Mouse (Mus musculus): ENCODE results near the gene Rbm14. TPM values are rescaled to one million over a fixed set of nuclear protein-coding genes. Genes with fewer than 3 reads are reported as not detected.
"Not testable (repeated sequence)": the region's sequence is repeated elsewhere in the genome, so short reads cannot be mapped to it uniquely, and the experiment has no call there.

Gene Rbm14
- polyA plus RNA-seq, 1 experiment from 2014 or later = 63.5 TPM

- Histone ChIP-seq H3K27me3 (replicated peaks) (no peaks in the 10 kb centered on the region), H3K4me2 (no peak overlapping the region), H3K4me1 (peaks cover 13% of the 10 kb centered on the region; the same call in 1 of the 2 replicates), H3K4me3 (no peak overlapping the region), H3K9me3 (replicated peaks) (no peaks in the 10 kb centered on the region), H3K36me3 (peaks cover 98% of the 10 kb centered on the region), H3K27ac (no peak overlapping the region), H3K9ac (no peak overlapping the region)
- no peak for ATAC-seq
- WGBS (ENCODE audit: insufficient replicate concordance) = 91% methylated on average over 2 of the region's 2 CpGs
Measured at GRCm38 (mm10) chr19:4782891-4783290, 28.5 kb downstream of the Rbm14 start.

GRCm38 (mm10) chr19:4772785-4773184 is 38.6 kb downstream of the Rbm14 start:
- H3K36me3 ChIP-seq = peaks cover 98% of the 10 kb centered on the region
- no peak for ATAC-seq
- H3K27ac ChIP-seq = no peak overlapping the region
- H3K4me2 ChIP-seq = no peak overlapping the region
- no peak overlapping the region for H3K9ac ChIP-seq
- H3K9me3 ChIP-seq (replicated peaks) = no peaks in the 10 kb centered on the region
- no peak overlapping the region for H3K4me3 ChIP-seq
- no peaks in the 10 kb centered on the region for H3K4me1 ChIP-seq
- H3K27me3 ChIP-seq (replicated peaks) = no peaks in the 10 kb centered on the region
- 84% methylated on average over 3 of the region's 3 CpGs for WGBS (ENCODE audit: insufficient replicate concordance)

- WGBS (ENCODE audit: insufficient replicate concordance) = 75% methylated on average over 12 of the region's 12 CpGs
- no peak for ATAC-seq
- H3K36me3 ChIP-seq = peaks cover 98% of the 10 kb centered on the region
Measured at GRCm38 (mm10) chr19:4767507-4768148, 43.8 kb downstream of the Rbm14 start.

GRCm38 (mm10) chr19:4762876-4763275 is 48.6 kb downstream of the Rbm14 start:
- 62% methylated on average over 1 of the region's 1 CpGs for WGBS (ENCODE audit: insufficient replicate concordance)
- Histone ChIP-seq H3K27ac (no peak overlapping the region), H3K9me3 (replicated peaks) (no peaks in the 10 kb centered on the region), H3K4me1 (peaks cover 2% of the 10 kb centered on the region), H3K4me3 (no peak overlapping the region), H3K9ac (no peak overlapping the region), H3K4me2 (no peak overlapping the region), H3K27me3 (replicated peaks) (no peaks in the 10 kb centered on the region), H3K36me3 (peaks cover 87% of the 10 kb centered on the region)
- ATAC-seq = no peak

More at GRCm38 (mm10) chr19:4767507-4768148, 43.8 kb downstream of the Rbm14 start:
- Histone ChIP-seq H3K4me1 (no peaks in the 10 kb centered on the region), H3K9ac (no peak overlapping the region), H3K27me3 (replicated peaks) (no peaks in the 10 kb centered on the region), H3K27ac (no peak overlapping the region), H3K4me3 (no peak overlapping the region), H3K9me3 (replicated peaks) (no peaks in the 10 kb centered on the region), H3K4me2 (no peak overlapping the region)

- not testable (repeated sequence) for H3K4me2 ChIP-seq
- 84% methylated on average over 8 of the region's 8 CpGs for WGBS (ENCODE audit: insufficient replicate concordance)
Measured at GRCm38 (mm10) chr19:4760544-4760943, 50.9 kb downstream of the Rbm14 start.

GRCm38 (mm10) chr19:4756921-4757320 is 54.5 kb downstream of the Rbm14 start:
- Histone ChIP-seq H3K9ac (peak overlapping the region; percentile 76), H3K27me3 (replicated peaks) (no peaks in the 10 kb centered on the region), H3K36me3 (peaks cover 33% of the 10 kb centered on the region), H3K4me3 (peak overlapping the region; percentile 73), H3K4me1 (peaks cover 17% of the 10 kb centered on the region), H3K9me3 (replicated peaks) (no peaks in the 10 kb centered on the region), H3K27ac (peak overlapping the region; percentile 84), H3K4me2 (peak overlapping the region; percentile 84)
- no peak for ATAC-seq
- 13% methylated on average over 9 of the region's 9 CpGs for WGBS (ENCODE audit: insufficient replicate concordance)

More at GRCm38 (mm10) chr19:4760544-4760943, 50.9 kb downstream of the Rbm14 start:
- peaks cover 69% of the 10 kb centered on the region for H3K36me3 ChIP-seq
- H3K4me3 ChIP-seq; ATAC-seq; H3K9me3 ChIP-seq (replicated peaks); H3K27me3 ChIP-seq (replicated peaks); H3K9ac ChIP-seq; H3K27ac ChIP-seq: not testable (repeated sequence)
- peaks cover 15% of the 10 kb centered on the region for H3K4me1 ChIP-seq

GRCm38 (mm10) chr19:4756193-4756911 is 55.1 kb downstream of the Rbm14 start, which contains the start of gene Rbm4b:
TSS of gene Rbm4b (plus strand) at chr19:4756497.
- Histone ChIP-seq H3K9me3 (replicated peaks) (no peaks in the 10 kb centered on the region), H3K4me2 (peak within 1 kb of the TSS; percentile 84), H3K27ac (peak within 1 kb of the TSS; percentile 84), H3K36me3 (peaks cover 27% of the 10 kb centered on the region), H3K4me3 (peak within 1 kb of the TSS; percentile 73), H3K27me3 (replicated peaks) (no peaks in the 10 kb centered on the region), H3K4me1 (peaks cover 17% of the 10 kb centered on the region), H3K9ac (peak within 1 kb of the TSS; percentile 76)
- WGBS (ENCODE audit: insufficient replicate concordance) = 0% methylated on average over 65 of the region's 65 CpGs
- ATAC-seq = peak; percentile 94

GRCm38 (mm10) chr19:4755565-4756192 is 55.8 kb downstream of the Rbm14 start:
- no peaks in the 10 kb centered on the region for H3K27me3 ChIP-seq (replicated peaks)
- H3K9me3 ChIP-seq (replicated peaks) = no peaks in the 10 kb centered on the region
- peaks cover 17% of the 10 kb centered on the region for H3K4me1 ChIP-seq
- ATAC-seq = peak; percentile 71
- H3K36me3 ChIP-seq = peaks cover 20% of the 10 kb centered on the region
- H3K4me3 ChIP-seq = peak overlapping the region; percentile 73
- H3K27ac ChIP-seq = peak overlapping the region; percentile 84
- WGBS (ENCODE audit: insufficient replicate concordance) = 1% methylated on average over 10 of the region's 10 CpGs
- peak overlapping the region; percentile 76 for H3K9ac ChIP-seq
- peak overlapping the region; percentile 84 for H3K4me2 ChIP-seq

Other genes starting within 250 kb of the Rbm14 start
- 2.6 and 2.7 TPM in 2 replicates for gene Lrfn4, start 196.0 kb downstream of the Rbm14 start, polyA plus RNA-seq (2016; fragmentation: Nextera tagmentation; extraction: Ambion mirVana)
- gene Rce1, start 186.0 kb downstream of the Rbm14 start, polyA plus RNA-seq (2016; fragmentation: Nextera tagmentation; extraction: Ambion mirVana) = 35.9 and 39.3 TPM in 2 replicates
- 0.43 and 1.1 TPM in 2 replicates for gene Gm960, start 113.0 kb downstream of the Rbm14 start, polyA plus RNA-seq (2016; fragmentation: Nextera tagmentation; extraction: Ambion mirVana)
- 0.14 and 0.30 TPM in 2 replicates for gene Sptbn2, start 100.5 kb downstream of the Rbm14 start, polyA plus RNA-seq (2016; fragmentation: Nextera tagmentation; extraction: Ambion mirVana)
- gene Rbm4b, start 55.1 kb downstream of the Rbm14 start, polyA plus RNA-seq (2016; fragmentation: Nextera tagmentation; extraction: Ambion mirVana) = 22.7 and 24.0 TPM in 2 replicates
- 30.7 and 32.6 TPM in 2 replicates for gene Rbm4, start 17.7 kb downstream of the Rbm14 start, polyA plus RNA-seq (2016; fragmentation: Nextera tagmentation; extraction: Ambion mirVana)
- 18.1 and 18.9 TPM in 2 replicates for gene Gm21992, start within 50 bp of the Rbm14 start, polyA plus RNA-seq (2016; fragmentation: Nextera tagmentation; extraction: Ambion mirVana)
- gene Ccs, start 27.7 kb upstream of the Rbm14 start, polyA plus RNA-seq (2016; fragmentation: Nextera tagmentation; extraction: Ambion mirVana) = 40.3 and 43.6 TPM in 2 replicates
- gene Ccdc87, start 27.7 kb upstream of the Rbm14 start, polyA plus RNA-seq (2016; fragmentation: Nextera tagmentation; extraction: Ambion mirVana) = not detected in 2 replicates
- gene Ctsf, start 43.5 kb upstream of the Rbm14 start, polyA plus RNA-seq (2016; fragmentation: Nextera tagmentation; extraction: Ambion mirVana) = 13.1 and 17.8 TPM in 2 replicates
- gene Actn3, start 66.3 kb upstream of the Rbm14 start, polyA plus RNA-seq (2016; fragmentation: Nextera tagmentation; extraction: Ambion mirVana) = 0.79 and 0.82 TPM in 2 replicates
- gene Zdhhc24, start 67.0 kb upstream of the Rbm14 start, polyA plus RNA-seq (2016; fragmentation: Nextera tagmentation; extraction: Ambion mirVana) = 13.9 and 15.9 TPM in 2 replicates
- 1.6 and 1.8 TPM in 2 replicates for gene Bbs1, start 95.0 kb upstream of the Rbm14 start, polyA plus RNA-seq (2016; fragmentation: Nextera tagmentation; extraction: Ambion mirVana)
- 76.7 and 83.3 TPM in 2 replicates for gene Dpp3, start 116.7 kb upstream of the Rbm14 start, polyA plus RNA-seq (2016; fragmentation: Nextera tagmentation; extraction: Ambion mirVana)
- 0.20 and 0.44 TPM in 2 replicates for gene Peli3, start 131.5 kb upstream of the Rbm14 start, polyA plus RNA-seq (2016; fragmentation: Nextera tagmentation; extraction: Ambion mirVana)
- 82.4 and 84.7 TPM in 2 replicates for gene Mrpl11, start 150.5 kb upstream of the Rbm14 start, polyA plus RNA-seq (2016; fragmentation: Nextera tagmentation; extraction: Ambion mirVana)
- gene Npas4, start 178.7 kb upstream of the Rbm14 start, polyA plus RNA-seq (2016; fragmentation: Nextera tagmentation; extraction: Ambion mirVana) = not detected in 2 replicates
- 3.3 and 3.8 TPM in 2 replicates for gene Slc29a2, start 212.2 kb upstream of the Rbm14 start, polyA plus RNA-seq (2016; fragmentation: Nextera tagmentation; extraction: Ambion mirVana)
- gene B4gat1, start 227.2 kb upstream of the Rbm14 start, polyA plus RNA-seq (2016; fragmentation: Nextera tagmentation; extraction: Ambion mirVana) = 10.9 and 13.2 TPM in 2 replicates
- 0.20 and 0.23 TPM in 2 replicates for gene AC124502.3, start 227.3 kb upstream of the Rbm14 start, polyA plus RNA-seq (2016; fragmentation: Nextera tagmentation; extraction: Ambion mirVana)
- 40.4 TPM in 2 replicates for gene Brms1, start 229.7 kb upstream of the Rbm14 start, polyA plus RNA-seq (2016; fragmentation: Nextera tagmentation; extraction: Ambion mirVana)
- 0.50 and 0.92 TPM in 2 replicates for gene Rin1, start 238.8 kb upstream of the Rbm14 start, polyA plus RNA-seq (2016; fragmentation: Nextera tagmentation; extraction: Ambion mirVana)

Data from liver, embryonic 12.5 days (tissue).